Mouse (Mus musculus): ENCODE results near the gene Slc6a17. TPM values are rescaled to one million over a fixed set of nuclear protein-coding genes. Genes with fewer than 3 reads are reported as not detected.

Gene Slc6a17
- polyA plus RNA-seq, 1 experiment from 2014 or later = 19.1 TPM

Other genes starting within 250 kb of the Slc6a17 start
- 180 and 182 TPM in 2 replicates for gene Lamtor5, start 239.2 kb downstream of the Slc6a17 start, polyA plus RNA-seq (2015; fragmentation: Nextera tagmentation; extraction: Ambion mirVana)
- gene Slc16a4, start 226.8 kb downstream of the Slc6a17 start, polyA plus RNA-seq (2015; fragmentation: Nextera tagmentation; extraction: Ambion mirVana) = 3.0 and 3.1 TPM in 2 replicates
- 5.3 and 6.5 TPM in 2 replicates for gene Rbm15, start 184.3 kb downstream of the Slc6a17 start, polyA plus RNA-seq (2015; fragmentation: Nextera tagmentation; extraction: Ambion mirVana)
- 8.7 and 9.7 TPM in 2 replicates for gene Kcnc4, start 58.5 kb downstream of the Slc6a17 start, polyA plus RNA-seq (2015; fragmentation: Nextera tagmentation; extraction: Ambion mirVana)
- gene Ubl4b, start 37.1 kb upstream of the Slc6a17 start, polyA plus RNA-seq (2015; fragmentation: Nextera tagmentation; extraction: Ambion mirVana) = not detected in 2 replicates
- 0.29 and 0.40 TPM in 2 replicates for gene Alx3, start 77.0 kb upstream of the Slc6a17 start, polyA plus RNA-seq (2015; fragmentation: Nextera tagmentation; extraction: Ambion mirVana)
- not detected in 2 replicates for gene Gm10961, start 113.3 kb upstream of the Slc6a17 start, polyA plus RNA-seq (2015; fragmentation: Nextera tagmentation; extraction: Ambion mirVana)
- 131 and 139 TPM in 2 replicates for gene Strip1, start 113.7 kb upstream of the Slc6a17 start, polyA plus RNA-seq (2015; fragmentation: Nextera tagmentation; extraction: Ambion mirVana)
- gene Ahcyl1, start 178.5 kb upstream of the Slc6a17 start, polyA plus RNA-seq (2015; fragmentation: Nextera tagmentation; extraction: Ambion mirVana) = 116 and 117 TPM in 2 replicates
- gene Csf1, start 242.5 kb upstream of the Slc6a17 start, polyA plus RNA-seq (2015; fragmentation: Nextera tagmentation; extraction: Ambion mirVana) = 8.0 and 9.8 TPM in 2 replicates

Measured in hindbrain, embryonic 16.5 days (tissue).